Mouse (Mus musculus) neural tube, embryonic 14.5 days (tissue): ENCODE measurements around the gene Mdfi. TPM values are rescaled to one million over a fixed set of nuclear protein-coding genes. Genes with fewer than 3 reads are reported as not detected.
A peak's percentile ranks its signal among the peaks of the same experiment; 100 is the strongest.

Experiments
- ATAC-seq: fragments of 200-750 bp; cut with Nextera tagmentation; 2 replicates; pipeline ENCODE4 v1.8.0; 2017; ENCODE audit warnings: low read depth, mild to moderate bottlenecking, moderate TSS enrichment, moderate library complexity
- H3K27ac ChIP-seq: fragments of 300-500 bp; sonication (generic); 2 replicates; pipeline ENCODE4 v1.5.1; 2014; ENCODE audit warnings: low read depth, mild to moderate bottlenecking, control low read depth, low read length, moderate library complexity, mixed read lengths
- H3K27me3 ChIP-seq: fragments of 300-500 bp; sonication (generic); 2 replicates; pipeline ENCODE4 v1.6.1; 2014; ENCODE audit warnings: low read length; ENCODE audit not compliant: control insufficient read depth, insufficient read depth
- H3K36me3 ChIP-seq: fragments of 300-500 bp; sonication (generic); 2 replicates; pipeline ENCODE4 v1.6.1; 2014; ENCODE audit warnings: low read length, mixed read lengths; ENCODE audit not compliant: control insufficient read depth, insufficient read depth
- H3K4me1 ChIP-seq: fragments of 300-500 bp; sonication (generic); 2 replicates; pipeline ENCODE4 v1.6.1; 2014; ENCODE audit warnings: low read length; ENCODE audit not compliant: control insufficient read depth, insufficient read depth
- H3K4me2 ChIP-seq: fragments of 300-500 bp; sonication (generic); 2 replicates; pipeline ENCODE4 v1.6.1; 2014; ENCODE audit warnings: mild to moderate bottlenecking, low read depth, low read length, control low read depth
- H3K4me3 ChIP-seq: fragments of 300-500 bp; sonication (generic); 2 replicates; pipeline ENCODE4 v1.5.1; 2014; ENCODE audit warnings: low read depth, low read length, control low read depth, mixed read lengths
- H3K9ac ChIP-seq: fragments of 300-500 bp; sonication (generic); replicated peaks from 2 replicates; pipeline ENCODE4 v1.6.1; 2014; ENCODE audit warnings: low read depth, mild to moderate bottlenecking, control low read depth, low read length, mixed read lengths
- H3K9me3 ChIP-seq: fragments of 300-500 bp; sonication (generic); 2 replicates; pipeline ENCODE4 v1.6.1; 2016; ENCODE audit warnings: low read length; ENCODE audit not compliant: control insufficient read depth
- WGBS: fragments of 180-500 bp; shearing (Covaris S2); extraction: QIAGEN DNeasy Blood & Tissue Kit; methylation state at CpG from one replicate; pipeline ENCODE4 v1.1.7; 2014; 5-methylcytosine and 5-hydroxymethylcytosine counted together
- polyA plus RNA-seq: library from polyadenylated mRNA; unstranded; fragments of >200 nt; fragmentation: Nextera tagmentation; extraction: Ambion mirVana; gene quantifications from 2 replicates; pipeline ENCODE4 v1.2.1, GENCODE M21; 2014

Mdfi gene
- polyA plus RNA-seq, 1 experiment from 2014 or later, result 2.7 TPM

DNA sequence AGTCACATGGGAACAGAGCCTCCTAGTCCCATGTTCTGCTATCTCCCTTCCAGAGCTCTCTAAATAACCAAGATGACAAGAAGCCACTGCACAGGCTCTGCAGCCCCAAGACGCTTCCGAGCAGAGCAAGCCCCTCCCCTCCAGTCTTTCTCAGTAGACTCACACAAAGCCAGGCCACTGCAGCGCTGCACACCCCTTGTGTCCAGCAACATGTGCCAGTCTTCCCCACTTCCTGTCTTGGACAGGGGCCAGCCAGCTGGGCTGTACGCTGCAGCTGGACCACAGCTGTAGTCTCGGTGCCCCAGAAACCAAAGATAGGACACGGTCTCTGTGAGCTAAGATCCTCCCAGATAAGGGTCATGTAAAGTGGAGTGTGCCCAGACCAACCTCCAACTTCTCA lies 3.3 kb upstream of the Mdfi start:
- H3K4me2 ChIP-seq, result no peak overlapping the region
- no peak overlapping the region; the same call in 1 of the 2 replicates for H3K27ac ChIP-seq
- 57% methylated on average over 6 of the region's 6 CpGs for WGBS
- H3K9ac ChIP-seq, result no peak overlapping the region
- peaks cover 24% of the 10 kb centered on the region for H3K27me3 ChIP-seq
- H3K4me1 ChIP-seq, result peaks cover 12% of the 10 kb centered on the region; the same call in 1 of the 2 replicates
- no peaks in the 10 kb centered on the region for H3K9me3 ChIP-seq
- no peaks in the 10 kb centered on the region for H3K36me3 ChIP-seq
- no peak overlapping the region for H3K4me3 ChIP-seq
- ATAC-seq, result no peak

DNA sequence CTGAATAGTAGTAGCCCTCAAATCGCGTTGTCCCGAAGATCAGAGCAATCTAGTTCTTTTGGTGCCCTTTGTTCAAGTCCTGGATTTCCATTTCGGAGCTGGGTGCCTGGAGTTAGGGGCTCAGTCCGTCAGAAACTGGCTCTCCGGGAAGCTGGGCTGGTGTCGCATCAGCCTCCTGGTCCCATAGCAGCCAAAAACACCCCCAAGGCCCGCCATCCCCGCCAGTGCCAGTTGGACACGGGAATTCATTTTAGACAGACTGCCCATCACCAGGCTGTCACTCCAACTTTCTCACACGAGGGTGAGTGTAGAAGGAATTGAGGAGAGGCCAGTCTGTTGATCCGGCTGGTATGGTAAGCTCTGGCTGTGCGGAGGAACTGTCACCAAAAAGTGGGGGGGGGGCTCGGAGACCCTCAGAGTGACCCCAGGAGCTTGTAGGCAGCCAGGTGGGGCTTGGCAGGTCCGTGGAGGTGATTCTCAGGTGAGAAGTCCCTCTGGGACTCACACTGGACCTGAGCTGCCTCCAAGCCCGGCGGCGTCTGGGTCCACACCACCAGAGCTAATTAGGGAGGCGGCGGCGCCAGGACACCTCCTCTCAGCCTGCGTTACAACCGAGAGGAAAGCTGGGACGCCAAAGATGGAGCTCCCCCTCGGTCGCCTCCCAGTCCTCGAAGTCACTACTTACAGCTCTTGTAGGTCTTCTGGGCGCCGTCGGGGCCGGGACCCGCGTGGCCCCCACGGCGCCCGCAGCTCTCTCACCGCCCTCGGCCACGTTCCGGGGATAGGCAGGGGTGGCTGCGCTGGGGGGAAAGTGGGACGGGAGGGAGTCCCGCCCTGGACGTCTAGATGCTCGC lies 636 bp downstream of the Mdfi start:
- no peak for ATAC-seq
- H3K4me3 ChIP-seq, result peak overlapping the region; percentile 42
- under 1% methylated on average over 43 of the region's 45 CpGs for WGBS
- peaks cover 13% of the 10 kb centered on the region; the same call in 1 of the 2 replicates for H3K4me1 ChIP-seq
- H3K4me2 ChIP-seq, result peak overlapping the region; percentile 83
- no peak overlapping the region for H3K27ac ChIP-seq
- 0 out of 2 replicates have a peak overlapping the region, but pooled peaks have one; percentile 4 for H3K9ac ChIP-seq
- H3K9me3 ChIP-seq, result no peaks in the 10 kb centered on the region
- peaks cover 32% of the 10 kb centered on the region for H3K27me3 ChIP-seq
- H3K36me3 ChIP-seq, result no peaks in the 10 kb centered on the region

DNA sequence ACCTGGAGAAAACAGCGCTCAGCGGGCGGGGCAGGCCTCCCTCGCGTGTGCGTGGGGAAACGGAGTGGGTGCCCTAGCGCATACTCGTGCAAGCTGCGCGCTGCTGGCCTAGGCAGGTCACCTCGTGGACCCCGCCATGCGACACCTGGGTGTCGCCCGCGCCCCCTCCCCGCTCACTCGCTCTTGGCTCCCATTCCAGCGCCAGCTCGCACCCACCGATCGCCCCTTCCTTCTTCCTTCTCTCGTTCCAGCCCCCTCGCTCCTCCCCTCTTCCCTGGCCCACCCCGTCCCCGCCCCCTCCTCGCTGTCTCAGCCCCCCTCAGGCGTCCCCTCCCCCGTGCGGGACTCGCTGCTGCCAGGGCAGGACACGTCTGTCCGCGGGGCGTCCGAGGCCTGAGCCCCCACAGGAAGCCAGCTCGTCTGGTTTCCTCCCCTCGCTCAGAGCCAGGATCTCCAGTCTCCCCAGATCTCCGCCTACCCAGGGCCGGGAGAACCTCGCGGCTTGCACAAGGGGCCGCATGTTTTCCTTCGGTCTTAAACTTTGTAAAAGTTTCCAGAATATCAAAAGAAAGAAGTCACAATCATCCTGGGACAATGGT lies 1.4 kb downstream of the Mdfi start:
- H3K27me3 ChIP-seq, result peaks cover 32% of the 10 kb centered on the region
- H3K9ac ChIP-seq, result peak overlapping the region; percentile 52
- WGBS, result 1% methylated on average over 37 of the region's 45 CpGs
- H3K4me2 ChIP-seq, result peak overlapping the region; percentile 83
- ATAC-seq, result peak; percentile 70
- H3K27ac ChIP-seq, result no peak overlapping the region
- H3K36me3 ChIP-seq, result no peaks in the 10 kb centered on the region
- peaks cover 13% of the 10 kb centered on the region; the same call in 1 of the 2 replicates for H3K4me1 ChIP-seq
- H3K4me3 ChIP-seq, result peak overlapping the region; percentile 42
- H3K9me3 ChIP-seq, result no peaks in the 10 kb centered on the region

DNA sequence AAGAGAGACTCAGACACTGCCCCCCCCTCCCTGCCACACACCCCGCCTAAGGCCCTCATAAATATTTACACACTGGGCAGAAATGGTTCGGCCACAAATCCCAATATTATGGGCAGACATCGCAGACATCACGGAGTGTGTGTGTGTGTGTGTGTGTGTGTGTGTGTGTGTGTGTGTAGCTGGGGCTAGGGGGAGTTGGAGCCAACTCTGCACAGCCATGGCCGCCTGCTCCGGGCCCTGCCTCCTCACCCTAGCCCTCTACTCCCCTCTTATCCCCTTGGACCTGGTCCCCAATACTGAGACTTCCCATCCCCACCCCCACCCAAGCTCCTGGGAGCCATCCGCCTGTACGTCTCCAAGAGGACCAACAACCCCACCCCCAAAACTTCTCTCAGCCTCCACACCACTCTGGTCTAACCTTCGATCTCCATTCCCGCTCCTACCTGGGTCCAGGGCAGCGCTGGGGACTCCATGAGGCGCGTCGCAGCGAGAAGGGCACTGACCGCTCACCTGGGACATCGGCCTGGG lies 1.9 kb downstream of the Mdfi start:
- no peaks in the 10 kb centered on the region for H3K36me3 ChIP-seq
- H3K27ac ChIP-seq, result no peak overlapping the region
- H3K4me2 ChIP-seq, result peak overlapping the region; percentile 83
- under 1% methylated on average over 17 of the region's 17 CpGs for WGBS
- no peaks in the 10 kb centered on the region for H3K9me3 ChIP-seq
- H3K4me3 ChIP-seq, result peak overlapping the region; percentile 42
- H3K4me1 ChIP-seq, result peaks cover 13% of the 10 kb centered on the region; the same call in 1 of the 2 replicates
- peak; percentile 59; the same call in 1 of the 2 replicates for ATAC-seq
- H3K9ac ChIP-seq, result peak overlapping the region; percentile 52
- H3K27me3 ChIP-seq, result peaks cover 32% of the 10 kb centered on the region

DNA sequence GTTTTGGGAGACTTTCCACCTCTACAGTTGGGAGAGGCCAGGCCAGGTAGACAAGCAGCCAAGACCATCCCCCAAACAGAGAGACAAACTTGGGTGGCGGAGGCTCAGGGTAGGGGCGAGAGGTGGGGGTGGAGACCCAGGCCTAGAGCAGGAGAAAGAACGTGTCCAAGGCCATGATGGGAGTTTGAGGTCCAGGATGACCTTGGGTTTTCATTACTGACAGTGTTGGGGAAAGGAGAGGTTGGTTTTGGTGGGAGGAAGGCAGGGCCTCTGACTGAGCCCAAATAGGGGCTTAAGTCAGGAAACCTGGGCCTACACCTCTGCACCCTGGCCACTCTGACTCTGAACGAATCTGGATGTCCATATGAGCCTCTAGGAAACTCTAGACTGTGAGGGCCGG lies 2.7 kb downstream of the Mdfi start:
- H3K9me3 ChIP-seq, result no peaks in the 10 kb centered on the region
- H3K9ac ChIP-seq, result no peak overlapping the region
- peak overlapping the region; percentile 83; the same call in 1 of the 2 replicates for H3K4me2 ChIP-seq
- ATAC-seq, result no peak
- peaks cover 32% of the 10 kb centered on the region for H3K27me3 ChIP-seq
- 44% methylated on average over 5 of the region's 5 CpGs for whole genome bisulfite sequencing
- H3K4me3 ChIP-seq, result peak overlapping the region; percentile 42; the same call in 1 of the 2 replicates
- no peak overlapping the region for H3K27ac ChIP-seq
- H3K36me3 ChIP-seq, result no peaks in the 10 kb centered on the region
- H3K4me1 ChIP-seq, result peaks cover 13% of the 10 kb centered on the region; the same call in 1 of the 2 replicates

DNA sequence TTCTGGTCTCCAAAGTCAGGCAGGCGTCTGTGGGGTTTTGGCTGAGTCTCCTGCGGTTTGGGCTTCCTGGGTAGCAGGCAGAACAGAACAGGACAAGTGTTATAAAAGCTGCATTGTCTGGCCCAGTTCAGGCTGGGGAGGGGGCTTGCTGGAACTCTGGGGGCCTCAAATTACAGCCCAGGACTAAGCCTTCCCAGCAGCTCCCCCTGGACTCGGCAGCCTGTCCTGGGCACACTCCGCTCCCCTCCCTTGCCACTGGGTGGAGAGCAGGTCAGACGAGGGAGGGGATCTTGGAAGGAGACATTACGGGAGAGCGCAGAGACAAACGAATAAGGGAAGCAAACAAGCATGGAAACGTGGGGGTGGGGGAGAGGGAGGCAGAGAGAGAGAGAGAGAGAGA lies 3.3 kb downstream of the Mdfi start:
- 9% methylated on average over 9 of the region's 9 CpGs for WGBS
- peak overlapping the region; percentile 29; the same call in 1 of the 2 replicates for H3K4me2 ChIP-seq
- no peaks in the 10 kb centered on the region for H3K9me3 ChIP-seq

GRCm38 (mm10) chr17:47821339-47821738 lies 13.2 kb downstream of the Mdfi start:
- Histone ChIP-seq H3K27ac (no peak overlapping the region), H3K27me3 (no peaks in the 10 kb centered on the region), H3K4me3 (no peak overlapping the region), H3K9ac (no peak overlapping the region), H3K4me2 (no peak overlapping the region), H3K4me1 (no peaks in the 10 kb centered on the region), H3K9me3 (no peaks in the 10 kb centered on the region), H3K36me3 (no peaks in the 10 kb centered on the region)
- 69% methylated on average over 8 of the region's 8 CpGs for WGBS
- ATAC-seq, result no peak

More for the DNA sequence above, 3.3 kb downstream of the Mdfi start:
- no peak overlapping the region for H3K27ac ChIP-seq
- no peak overlapping the region for H3K9ac ChIP-seq
- peaks cover 13% of the 10 kb centered on the region; the same call in 1 of the 2 replicates for H3K4me1 ChIP-seq
- no peaks in the 10 kb centered on the region for H3K36me3 ChIP-seq
- no peak overlapping the region for H3K4me3 ChIP-seq
- peaks cover 32% of the 10 kb centered on the region for H3K27me3 ChIP-seq
- ATAC-seq, result 0 out of 2 replicates have a peak, but pooled peaks have one; percentile 11

DNA sequence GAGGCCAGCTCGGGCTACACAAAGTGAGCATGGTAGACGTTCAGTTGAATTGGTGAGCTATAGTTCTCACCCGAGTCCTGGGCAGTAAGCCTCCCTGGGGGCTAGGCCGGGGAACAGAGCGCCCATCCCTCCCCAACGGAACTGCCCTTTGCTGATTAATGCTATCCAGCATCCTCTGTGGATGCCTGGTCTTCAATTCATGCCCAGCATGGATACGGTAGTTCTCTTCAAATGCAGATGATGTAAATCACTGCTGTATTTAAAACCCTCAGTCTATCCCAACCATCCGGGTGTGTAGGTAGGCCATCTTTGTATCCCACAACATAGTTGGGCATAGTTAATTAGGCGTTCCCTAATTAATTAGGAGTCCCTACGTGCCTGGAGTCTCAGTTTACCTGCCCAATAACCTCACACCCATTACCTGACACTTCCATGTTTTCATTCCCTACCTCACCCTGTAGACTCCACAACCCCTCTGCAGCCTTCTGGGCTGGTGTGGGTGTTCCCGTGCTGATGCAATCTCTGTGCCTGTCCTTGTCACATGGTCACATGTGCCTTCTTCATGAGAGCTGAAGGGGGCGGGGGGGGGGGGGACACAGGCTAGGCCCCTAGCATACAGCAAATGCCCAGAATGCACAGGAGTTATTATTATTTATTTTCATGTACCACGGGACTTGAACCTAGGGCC lies 16.3 kb downstream of the Mdfi start:
- Histone ChIP-seq H3K4me1 (no peaks in the 10 kb centered on the region), H3K4me3 (no peak overlapping the region), H3K9me3 (no peaks in the 10 kb centered on the region), H3K36me3 (no peaks in the 10 kb centered on the region), H3K27me3 (no peaks in the 10 kb centered on the region; the same call in 1 of the 2 replicates), H3K9ac (no peak overlapping the region), H3K4me2 (no peak overlapping the region), H3K27ac (no peak overlapping the region)
- no peak for ATAC-seq
- 69% methylated on average over 13 of the region's 13 CpGs for WGBS
